Mouse (Mus musculus) embryonic fibroblast, embryonic 13.5 days (primary cell): ENCODE results near the gene Anapc11.

Source experiments
- CTCF ChIP-seq: IDR thresholded peaks from 2 replicates; pipeline ENCODE4 v1.5.1; 2011; ENCODE audit warnings: mild to moderate bottlenecking, control low read depth, low read length, moderate library complexity, borderline replicate concordance; ENCODE audit not compliant: insufficient read depth
- POLR2A ChIP-seq: IDR thresholded peaks from 2 replicates; pipeline ENCODE4 v1.6.1; 2011; ENCODE audit warnings: low read depth, mild to moderate bottlenecking, control low read depth, low read length, moderate library complexity

- TF ChIP-seq CTCF = no peak
- TF ChIP-seq POLR2A = no peak
Measured at GRCm38 (mm10) chr11:120634810-120635209, 36.6 kb downstream of the Anapc11 start.
